Mouse (Mus musculus) stomach, embryonic 14.5 days (tissue): Measurements from ENCODE around the gene B3galt6. TPM values are rescaled to one million over a fixed set of nuclear protein-coding genes. Genes with fewer than 3 reads are reported as not detected.

Experiments
- ATAC-seq: fragments of 200-750 bp; cut with Nextera tagmentation; 2 replicates; pipeline ENCODE4 v1.8.0; 2017; ENCODE audit warnings: low read depth, moderate TSS enrichment; ENCODE audit not compliant: insufficient number of reproducible peaks, insufficient read depth, low FRiP score
- H3K27ac ChIP-seq: fragments of 300-500 bp; sonication (generic); 2 replicates; pipeline ENCODE4 v1.5.1; 2014; ENCODE audit warnings: mild to moderate bottlenecking, low read length, moderate library complexity, mixed read lengths
- H3K27me3 ChIP-seq: fragments of 300-500 bp; sonication (generic); 2 replicates; pipeline ENCODE4 v1.6.1; 2014; ENCODE audit warnings: low read length, control low read depth, mixed read lengths; ENCODE audit not compliant: control insufficient read depth, insufficient read depth
- H3K36me3 ChIP-seq: fragments of 300-500 bp; sonication (generic); 2 replicates; pipeline ENCODE4 v1.6.1; 2014; ENCODE audit warnings: mild to moderate bottlenecking, control low read depth, low read length, moderate library complexity, mixed read lengths; ENCODE audit not compliant: control insufficient read depth, insufficient read depth
- H3K4me1 ChIP-seq: fragments of 300-500 bp; sonication (generic); 2 replicates; pipeline ENCODE4 v1.6.1; 2014; ENCODE audit warnings: low read length, control low read depth, mixed read lengths; ENCODE audit not compliant: control insufficient read depth, insufficient read depth
- H3K4me2 ChIP-seq: fragments of 300-500 bp; sonication (generic); replicated peaks from 2 replicates; pipeline ENCODE4 v1.6.1; 2014; ENCODE audit warnings: low read depth, low read length, control low read depth
- H3K4me3 ChIP-seq: fragments of 300-500 bp; sonication (generic); 2 replicates; pipeline ENCODE4 v1.5.1; 2014; ENCODE audit warnings: low read depth, low read length, control low read depth
- H3K9ac ChIP-seq: fragments of 300-500 bp; sonication (generic); replicated peaks from 2 replicates; pipeline ENCODE4 v1.6.1; 2014; ENCODE audit warnings: low read depth, mild to moderate bottlenecking, control low read depth, low read length, moderate library complexity, mixed read lengths
- H3K9me3 ChIP-seq: fragments of 300-500 bp; sonication (generic); 2 replicates; pipeline ENCODE4 v1.6.1; 2016; ENCODE audit warnings: low read depth, low read length, control low read depth; ENCODE audit not compliant: control insufficient read depth
- WGBS: fragments of 180-500 bp; shearing (Covaris S2); extraction: QIAGEN DNeasy Blood & Tissue Kit; methylation state at CpG from one replicate; pipeline ENCODE4 v1.1.7; 2014; 5-methylcytosine and 5-hydroxymethylcytosine counted together
- polyA plus RNA-seq: library from polyadenylated mRNA; unstranded; fragments of >200 nt; fragmentation: Nextera tagmentation; extraction: Ambion mirVana; gene quantifications from 2 replicates; pipeline ENCODE4 v1.2.1, GENCODE M21; 2014

The B3galt6 gene
- polyA plus RNA-seq, 1 experiment from 2014 or later, result 18.6 TPM

GRCm38 (mm10) chr4:155959275-155959674 is 33.2 kb downstream of the B3galt6 start:
- WGBS, result 2% methylated on average over 5 of the region's 5 CpGs
- Histone ChIP-seq H3K9ac (no peak overlapping the region), H3K4me3 (no peak overlapping the region), H3K27ac (no peak overlapping the region), H3K9me3 (no peaks in the 10 kb centered on the region), H3K4me2 (no peak overlapping the region), H3K36me3 (peaks cover 27% of the 10 kb centered on the region), H3K27me3 (no peaks in the 10 kb centered on the region), H3K4me1 (peaks cover 4% of the 10 kb centered on the region; the same call in 1 of the 2 replicates)
- peak; percentile 43; the same call in 1 of the 2 replicates for ATAC-seq

DNA sequence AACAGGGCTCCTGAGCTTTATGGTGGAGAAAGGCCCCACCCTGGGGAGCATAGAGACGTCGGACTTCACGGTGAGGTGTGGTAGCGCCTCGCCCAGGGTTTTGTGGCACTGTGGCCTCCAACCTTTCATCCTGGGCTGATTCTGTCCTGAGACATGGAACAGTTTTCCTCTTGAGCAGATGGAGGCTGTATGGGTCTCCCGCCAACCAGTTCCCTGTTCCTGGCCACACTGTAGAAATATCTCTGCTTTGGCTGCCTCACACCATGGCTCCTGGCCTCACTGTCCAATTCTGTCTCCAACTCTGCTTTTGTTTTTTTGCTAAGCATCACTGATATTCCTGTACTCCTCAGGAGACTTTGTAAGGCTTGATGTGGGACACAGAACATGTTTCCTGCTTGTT is 37.0 kb downstream of the B3galt6 start:
- H3K36me3 ChIP-seq, result peaks cover 54% of the 10 kb centered on the region

GRCm38 (mm10) chr4:155947094-155947493 is 45.4 kb downstream of the B3galt6 start:
- H3K4me1 ChIP-seq, result peaks cover 12% of the 10 kb centered on the region
- ATAC-seq, result no peak
- no peaks in the 10 kb centered on the region for H3K27me3 ChIP-seq
- H3K27ac ChIP-seq, result no peak overlapping the region
- no peak overlapping the region for H3K4me3 ChIP-seq
- H3K9me3 ChIP-seq, result no peaks in the 10 kb centered on the region
- no peak overlapping the region for H3K4me2 ChIP-seq
- no peak overlapping the region for H3K9ac ChIP-seq
- H3K36me3 ChIP-seq, result peaks cover 46% of the 10 kb centered on the region

More for the DNA sequence above, 37.0 kb downstream of the B3galt6 start:
- Histone ChIP-seq H3K9me3 (no peaks in the 10 kb centered on the region), H3K4me3 (no peak overlapping the region), H3K4me2 (no peak overlapping the region), H3K4me1 (no peaks in the 10 kb centered on the region), H3K27me3 (no peaks in the 10 kb centered on the region), H3K27ac (no peak overlapping the region), H3K9ac (no peak overlapping the region)
- 89% methylated on average over 6 of the region's 6 CpGs for WGBS
- no peak for ATAC-seq

- Histone ChIP-seq H3K4me3 (peak overlapping the region; percentile 96), H3K4me1 (peaks cover 12% of the 10 kb centered on the region), H3K9ac (peak overlapping the region; percentile 92), H3K27ac (no peak overlapping the region; the same call in 1 of the 2 replicates), H3K4me2 (peak overlapping the region; percentile 80), H3K27me3 (no peaks in the 10 kb centered on the region), H3K9me3 (no peaks in the 10 kb centered on the region), H3K36me3 (peaks cover 19% of the 10 kb centered on the region)
- 1% methylated on average over 17 of the region's 17 CpGs for WGBS
- ATAC-seq, result no peak
These were observed 48.2 kb downstream of the B3galt6 start for GRCm38 (mm10) chr4:155944271-155944670.

DNA sequence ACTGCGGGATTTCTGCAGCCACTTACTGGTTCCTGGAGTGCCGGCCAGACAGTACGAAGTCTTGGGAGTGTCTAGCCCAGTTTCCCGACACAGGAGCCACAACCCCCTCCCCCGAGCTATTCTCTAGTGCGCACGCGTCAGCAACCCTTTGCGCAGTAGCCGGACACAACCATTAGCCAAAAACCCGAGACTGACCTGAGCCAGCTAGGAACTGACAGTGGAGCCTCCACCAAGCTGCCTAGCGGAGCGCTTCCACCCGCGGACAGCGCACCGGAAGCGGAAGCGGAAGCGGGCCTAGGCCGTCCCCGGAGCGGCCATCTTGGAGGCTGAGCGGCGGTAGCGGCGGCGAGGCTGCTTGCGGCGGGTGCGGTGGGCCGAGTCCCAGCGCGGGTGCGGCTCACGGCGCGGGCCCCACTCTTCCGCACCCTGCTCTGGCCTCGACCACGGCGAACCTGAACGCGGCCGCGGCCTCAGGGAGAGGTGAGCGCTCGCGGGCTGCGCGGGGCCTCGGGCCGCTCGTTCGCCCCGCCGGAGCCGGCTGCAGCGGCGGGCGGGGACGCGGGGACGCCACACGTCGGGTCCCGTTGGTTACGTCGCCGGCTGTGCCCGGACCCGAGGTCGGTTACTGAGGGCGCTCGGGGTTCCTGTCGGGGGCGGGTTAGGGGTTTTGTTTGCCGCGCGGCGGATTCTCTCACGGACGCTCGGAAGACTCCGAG is 48.8 kb downstream of the B3galt6 start, which contains the start of gene Ube2j2:
TSS of gene Ube2j2 (plus strand) at position 298 of the 716 bp plus-strand sequence.
- H3K4me2 ChIP-seq, result peak within 1 kb of the TSS; percentile 91
- WGBS, result under 1% methylated on average over 67 of the region's 85 CpGs
- peak within 1 kb of the TSS; percentile 96 for H3K4me3 ChIP-seq
- H3K9me3 ChIP-seq, result no peaks in the 10 kb centered on the region
- H3K9ac ChIP-seq, result peak within 1 kb of the TSS; percentile 92
- H3K36me3 ChIP-seq, result peaks cover 13% of the 10 kb centered on the region
- H3K27ac ChIP-seq, result peak within 1 kb of the TSS; percentile 84
- ATAC-seq, result peak; percentile 99
- H3K4me1 ChIP-seq, result peaks cover 12% of the 10 kb centered on the region
- H3K27me3 ChIP-seq, result no peaks in the 10 kb centered on the region

DNA sequence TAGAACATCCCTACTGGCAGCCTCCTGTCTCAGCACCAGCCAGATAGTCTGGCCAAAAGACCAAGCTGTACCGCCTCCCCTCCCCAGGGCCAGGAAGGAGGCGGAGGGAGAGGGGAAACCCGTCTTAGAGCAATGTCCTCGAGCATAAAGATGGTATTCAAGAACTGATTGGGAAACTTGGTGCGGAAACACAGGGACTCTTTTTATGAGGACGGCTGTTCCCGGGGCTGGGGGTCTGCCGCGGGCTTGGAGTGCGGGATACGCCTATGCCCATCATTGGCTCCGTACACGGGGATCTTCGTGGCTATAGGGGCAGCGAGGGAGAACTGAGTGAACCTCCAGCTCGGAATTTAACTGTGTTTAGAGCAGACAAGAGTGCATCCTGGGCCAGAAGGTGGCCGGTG is 49.4 kb downstream of the B3galt6 start:
- Histone ChIP-seq H3K27me3 (no peaks in the 10 kb centered on the region), H3K4me3 (peak overlapping the region; percentile 96), H3K36me3 (peaks cover 8% of the 10 kb centered on the region), H3K4me1 (peaks cover 12% of the 10 kb centered on the region), H3K27ac (peak overlapping the region; percentile 84), H3K9ac (peak overlapping the region; percentile 71), H3K4me2 (peak overlapping the region; percentile 91), H3K9me3 (no peaks in the 10 kb centered on the region)
- WGBS, result under 1% methylated on average over 17 of the region's 17 CpGs
- no peak for ATAC-seq

Other genes with a start within 250 kb of the B3galt6 start
- 89.1 and 90.9 TPM in 2 replicates for gene Atad3a, start 231.6 kb downstream of the B3galt6 start, polyA plus RNA-seq
- 26.8 and 28.4 TPM in 2 replicates for gene Vwa1, start 218.0 kb downstream of the B3galt6 start, polyA plus RNA-seq
- gene Tmem88b, start 206.8 kb downstream of the B3galt6 start, polyA plus RNA-seq, result 0.54 and 0.81 TPM in 2 replicates
- 0.38 and 0.46 TPM in 2 replicates for gene Ankrd65, start 202.2 kb downstream of the B3galt6 start, polyA plus RNA-seq
- 209 and 211 TPM in 2 replicates for gene Mrpl20, start 189.8 kb downstream of the B3galt6 start, polyA plus RNA-seq
- gene Ccnl2, start 180.2 kb downstream of the B3galt6 start, polyA plus RNA-seq, result 193 and 209 TPM in 2 replicates
- 125 and 132 TPM in 2 replicates for gene Aurkaip1, start 161.4 kb downstream of the B3galt6 start, polyA plus RNA-seq
- 91.5 and 96.7 TPM in 2 replicates for gene Mxra8, start 153.0 kb downstream of the B3galt6 start, polyA plus RNA-seq
- gene Dvl1, start 145.2 kb downstream of the B3galt6 start, polyA plus RNA-seq, result 6.3 and 6.6 TPM in 2 replicates
- gene Tas1r3, start 129.3 kb downstream of the B3galt6 start, polyA plus RNA-seq, result 0.32 and 0.35 TPM in 2 replicates
- gene Cptp, start 123.2 kb downstream of the B3galt6 start, polyA plus RNA-seq, result 16.9 and 17.3 TPM in 2 replicates
- 67.7 and 70.1 TPM in 2 replicates for gene Ints11, start 123.1 kb downstream of the B3galt6 start, polyA plus RNA-seq
- gene Pusl1, start 100.9 kb downstream of the B3galt6 start, polyA plus RNA-seq, result 45.7 and 50.5 TPM in 2 replicates
- gene Acap3, start 100.8 kb downstream of the B3galt6 start, polyA plus RNA-seq, result 16.0 and 19.4 TPM in 2 replicates
- 107 TPM in 2 replicates for gene Ube2j2, start 48.8 kb downstream of the B3galt6 start, polyA plus RNA-seq
- 38.6 and 40.5 TPM in 2 replicates for gene C1qtnf12, start 30.3 kb downstream of the B3galt6 start, polyA plus RNA-seq
- 163 and 171 TPM in 2 replicates for gene Sdf4, start 223 bp upstream of the B3galt6 start, polyA plus RNA-seq
- 0.34 and 0.41 TPM in 2 replicates for gene Tnfrsf4, start 21.2 kb upstream of the B3galt6 start, polyA plus RNA-seq
- 2.7 and 3.2 TPM in 2 replicates for gene Tnfrsf18, start 33.5 kb upstream of the B3galt6 start, polyA plus RNA-seq
- 6.0 and 6.2 TPM in 2 replicates for gene Ttll10, start 66.8 kb upstream of the B3galt6 start, polyA plus RNA-seq
- 35.9 and 38.4 TPM in 2 replicates for gene 9430015G10Rik, start 117.3 kb upstream of the B3galt6 start, polyA plus RNA-seq
- gene Rnf223, start 137.9 kb upstream of the B3galt6 start, polyA plus RNA-seq, result 0.19 and 0.45 TPM in 2 replicates
- gene Agrn, start 204.8 kb upstream of the B3galt6 start, polyA plus RNA-seq, result 83.0 and 84.1 TPM in 2 replicates
- 0.48 and 1.3 TPM in 2 replicates for gene Isg15, start 208.2 kb upstream of the B3galt6 start, polyA plus RNA-seq
- gene AW011738, start 210.7 kb upstream of the B3galt6 start, polyA plus RNA-seq, result 0.41 and 0.82 TPM in 2 replicates
- 0.55 and 1.3 TPM in 2 replicates for gene Perm1, start 223.2 kb upstream of the B3galt6 start, polyA plus RNA-seq
- 21.2 and 22.8 TPM in 2 replicates for gene Plekhn1, start 242.2 kb upstream of the B3galt6 start, polyA plus RNA-seq
- gene Noc2l, start 243.4 kb upstream of the B3galt6 start, polyA plus RNA-seq, result 75.6 and 79.8 TPM in 2 replicates